Mouse (Mus musculus): Measurements from ENCODE around the gene Syt9.

DNA sequence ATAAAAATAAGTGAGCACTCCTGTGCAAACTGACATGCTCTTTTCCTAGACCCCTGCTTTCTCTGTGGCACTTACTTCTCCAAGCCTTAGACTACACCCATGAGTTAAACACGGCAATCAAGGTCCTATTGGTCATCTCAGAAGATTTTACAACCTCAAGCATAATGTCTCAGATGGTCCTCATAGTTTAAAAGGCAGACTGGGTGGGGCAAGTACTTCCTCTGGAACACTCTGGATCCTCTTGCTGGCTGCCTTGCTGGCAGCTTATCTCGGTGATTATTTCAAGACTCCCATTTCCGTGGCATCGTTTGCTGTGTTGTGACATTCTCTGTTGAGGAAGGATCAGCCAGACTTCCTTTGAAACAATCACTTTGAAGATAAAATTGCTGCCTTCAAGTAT is 169.5 kb downstream of the Syt9 start:
- TF ChIP-seq CTCF (IDR thresholded peaks at IDR 0.05) (no peak), EP300 (IDR thresholded peaks at IDR 0.05) (no peak)

Data from lung, postnatal 0 days (tissue).